Mouse (Mus musculus): ENCODE measurements around the gene Fam57b. TPM values are rescaled to one million over a fixed set of nuclear protein-coding genes. Genes with fewer than 3 reads are reported as not detected.
A peak's percentile ranks its signal among the peaks of the same experiment; 100 is the strongest.
"Not testable (repeated sequence)": the region's sequence is repeated elsewhere in the genome, so short reads cannot be mapped to it uniquely, and the experiment has no call there.

The Fam57b gene
- polyA plus RNA-seq, 1 experiment, result 13.3 TPM

- Histone ChIP-seq H3K4me3 (replicated peaks; ENCODE audit: extremely low read depth, low read depth, low read length) (peak within 1 kb of the TSS; percentile 92), H3K4me1 (ENCODE audit: control insufficient read depth, insufficient read depth, low read length) (peaks cover 34% of the 10 kb centered on the region)
- WGBS, result under 1% methylated on average over 35 of the region's 37 CpGs
- peak; percentile 91 for DNase-seq
- no peak for TF ChIP-seq CTCF (IDR thresholded peaks at IDR 0.05; ENCODE audit: insufficient read depth, low read length)
- peak; percentile 60; the same call in 1 of the 2 replicates for TF ChIP-seq POLR2A (IDR thresholded peaks at IDR 0.05; ENCODE audit: borderline replicate concordance, extremely low read depth, low read depth, low read length)
These were observed 20.8 kb upstream of the Fam57b start, which contains the start of gene Ypel3 for GRCm38 (mm10) chr7:126776598-126777057. Gene Ypel3, plus strand, starts transcription at chr7:126776955.

GRCm38 (mm10) chr7:126777476-126777875 lies 20.0 kb upstream of the Fam57b start:
- Histone ChIP-seq H3K4me1 (ENCODE audit: control insufficient read depth, insufficient read depth, low read length) (peaks cover 34% of the 10 kb centered on the region), H3K4me3 (replicated peaks; ENCODE audit: extremely low read depth, low read depth, low read length) (peak overlapping the region; percentile 92)
- DNase-seq, result no peak
- TF ChIP-seq CTCF (IDR thresholded peaks at IDR 0.05; ENCODE audit: insufficient read depth, low read length) (no peak), POLR2A (IDR thresholded peaks at IDR 0.05; ENCODE audit: borderline replicate concordance, extremely low read depth, low read depth, low read length) (no peak)
- 26% methylated on average over 10 of the region's 10 CpGs for WGBS

DNA sequence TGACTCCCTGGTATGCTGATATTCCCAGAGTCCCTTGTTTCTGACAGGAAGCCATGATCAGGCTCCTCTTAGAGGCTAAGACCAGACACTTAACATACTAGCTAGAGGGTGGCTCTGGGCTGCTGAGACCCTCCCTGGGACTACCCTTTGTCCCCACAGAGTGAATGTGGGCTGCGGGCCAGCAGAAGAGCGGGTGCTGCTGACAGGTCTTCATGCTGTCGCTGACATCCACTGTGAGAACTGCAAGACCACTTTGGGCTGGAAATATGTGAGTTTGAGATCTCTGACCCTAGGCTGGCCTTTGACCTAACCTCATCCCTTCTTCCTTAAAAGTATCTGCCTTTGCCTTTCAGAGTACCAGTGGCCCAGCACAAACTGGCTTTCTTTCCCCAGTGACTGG lies 19.3 kb upstream of the Fam57b start:
- Histone ChIP-seq H3K4me1 (ENCODE audit: control insufficient read depth, insufficient read depth, low read length) (peaks cover 34% of the 10 kb centered on the region), H3K4me3 (replicated peaks; ENCODE audit: extremely low read depth, low read depth, low read length) (no peak overlapping the region)
- 68% methylated on average over 3 of the region's 3 CpGs for WGBS
- no peak for DNase-seq
- no peak for TF ChIP-seq CTCF (IDR thresholded peaks at IDR 0.05; ENCODE audit: insufficient read depth, low read length)

DNA sequence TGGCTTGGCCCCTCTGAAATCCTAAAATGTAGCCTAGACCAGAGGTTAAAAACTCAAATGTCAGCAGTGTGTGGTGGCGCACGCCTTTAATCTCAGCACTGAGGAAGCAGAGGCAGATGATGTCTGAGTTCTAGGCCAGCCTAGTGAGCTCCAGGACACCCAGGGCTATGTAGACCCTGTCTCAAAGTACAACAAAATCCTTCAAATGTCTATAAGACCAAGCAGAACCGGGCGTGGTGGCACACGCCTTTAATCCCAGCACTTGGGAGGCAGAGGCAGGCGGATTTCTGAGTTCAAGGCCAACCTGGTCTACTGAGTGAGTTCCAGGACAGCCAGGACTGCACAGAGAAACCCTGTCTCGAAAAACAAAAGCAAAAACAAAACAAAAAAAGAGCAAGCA lies 18.4 kb upstream of the Fam57b start:
- WGBS, result 70% methylated on average over 7 of the region's 7 CpGs
- not testable (repeated sequence) for DNase-seq; H3K4me3 ChIP-seq (replicated peaks; ENCODE audit: extremely low read depth, low read depth, low read length)
- peaks cover 34% of the 10 kb centered on the region for H3K4me1 ChIP-seq (ENCODE audit: control insufficient read depth, insufficient read depth, low read length)

GRCm38 (mm10) chr7:126779983-126780970 lies 17.2 kb upstream of the Fam57b start:
- H3K4me1 ChIP-seq (ENCODE audit: control insufficient read depth, insufficient read depth, low read length), result peaks cover 24% of the 10 kb centered on the region
- peak; percentile 80 for DNase-seq
- 7% methylated on average over 21 of the region's 21 CpGs for WGBS
- H3K4me3 ChIP-seq (replicated peaks; ENCODE audit: extremely low read depth, low read depth, low read length), result peak overlapping the region; percentile 31
- peak; percentile 75 for TF ChIP-seq CTCF (IDR thresholded peaks at IDR 0.05; ENCODE audit: insufficient read depth, low read length)
- peak; percentile 45; the same call in 1 of the 2 replicates for TF ChIP-seq POLR2A (IDR thresholded peaks at IDR 0.05; ENCODE audit: borderline replicate concordance, extremely low read depth, low read depth, low read length)

GRCm38 (mm10) chr7:126780971-126781635 lies 16.4 kb upstream of the Fam57b start, which contains the start of gene Tbx6:
Gene Tbx6, plus strand, starts transcription at chr7:126781483.
- DNase-seq, result no peak
- TF ChIP-seq CTCF (IDR thresholded peaks at IDR 0.05; ENCODE audit: insufficient read depth, low read length) (no peak), POLR2A (IDR thresholded peaks at IDR 0.05; ENCODE audit: borderline replicate concordance, extremely low read depth, low read depth, low read length) (peak; percentile 38; the same call in 1 of the 2 replicates)
- peak within 1 kb of the TSS; percentile 31 for H3K4me3 ChIP-seq (replicated peaks; ENCODE audit: extremely low read depth, low read depth, low read length)
- WGBS, result 14% methylated on average over 22 of the region's 22 CpGs
- peaks cover 21% of the 10 kb centered on the region for H3K4me1 ChIP-seq (ENCODE audit: control insufficient read depth, insufficient read depth, low read length)

GRCm38 (mm10) chr7:126781661-126782370 lies 15.7 kb upstream of the Fam57b start:
- 57% methylated on average over 11 of the region's 11 CpGs for WGBS

DNA sequence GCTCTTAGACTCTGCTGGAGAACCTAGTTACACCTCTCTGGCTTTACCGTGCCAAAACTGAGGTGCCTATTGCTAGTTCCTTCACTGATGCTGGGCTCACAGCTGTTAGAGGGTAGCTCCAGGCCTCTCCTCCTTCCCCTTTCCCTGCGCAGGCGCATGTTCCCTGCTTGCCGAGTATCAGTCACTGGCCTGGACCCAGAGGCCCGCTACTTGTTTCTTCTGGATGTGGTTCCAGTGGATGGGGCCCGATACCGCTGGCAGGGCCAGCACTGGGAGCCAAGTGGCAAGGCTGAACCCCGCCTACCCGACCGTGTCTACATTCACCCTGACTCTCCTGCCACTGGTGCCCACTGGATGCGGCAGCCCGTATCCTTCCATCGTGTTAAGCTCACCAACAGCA lies 14.8 kb upstream of the Fam57b start:
- no peak for TF ChIP-seq CTCF (IDR thresholded peaks at IDR 0.05; ENCODE audit: insufficient read depth, low read length)
- TF ChIP-seq POLR2A (IDR thresholded peaks at IDR 0.05; ENCODE audit: borderline replicate concordance, extremely low read depth, low read depth, low read length), result no peak
- WGBS, result 77% methylated on average over 13 of the region's 13 CpGs
- Histone ChIP-seq H3K4me1 (ENCODE audit: control insufficient read depth, insufficient read depth, low read length) (peaks cover 19% of the 10 kb centered on the region), H3K4me3 (replicated peaks; ENCODE audit: extremely low read depth, low read depth, low read length) (no peak overlapping the region)
- no peak for DNase-seq

More at GRCm38 (mm10) chr7:126781661-126782370, 15.7 kb upstream of the Fam57b start:
- DNase-seq, result no peak
- Histone ChIP-seq H3K4me1 (ENCODE audit: control insufficient read depth, insufficient read depth, low read length) (peaks cover 21% of the 10 kb centered on the region), H3K4me3 (replicated peaks; ENCODE audit: extremely low read depth, low read depth, low read length) (no peak overlapping the region)
- TF ChIP-seq CTCF (IDR thresholded peaks at IDR 0.05; ENCODE audit: insufficient read depth, low read length), result no peak
- TF ChIP-seq POLR2A (IDR thresholded peaks at IDR 0.05; ENCODE audit: borderline replicate concordance, extremely low read depth, low read depth, low read length), result no peak

GRCm38 (mm10) chr7:126784469-126784868 lies 13.0 kb upstream of the Fam57b start:
- WGBS, result 79% methylated on average over 7 of the region's 7 CpGs
- TF ChIP-seq CTCF (IDR thresholded peaks at IDR 0.05; ENCODE audit: insufficient read depth, low read length), result no peak
- TF ChIP-seq POLR2A (IDR thresholded peaks at IDR 0.05; ENCODE audit: borderline replicate concordance, extremely low read depth, low read depth, low read length), result no peak
- Histone ChIP-seq H3K4me1 (ENCODE audit: control insufficient read depth, insufficient read depth, low read length) (peaks cover 5% of the 10 kb centered on the region; the same call in 1 of the 2 replicates), H3K4me3 (replicated peaks; ENCODE audit: extremely low read depth, low read depth, low read length) (no peak overlapping the region)
- no peak for DNase-seq
